Mouse (Mus musculus) embryonic facial prominence, embryonic 15.5 days (tissue): ENCODE data around the gene Apbb2. TPM values are rescaled to one million over a fixed set of nuclear protein-coding genes. Genes with fewer than 3 reads are reported as not detected.
A peak's percentile ranks its signal among the peaks of the same experiment; 100 is the strongest.
"Not testable (repeated sequence)": the region's sequence is repeated elsewhere in the genome, so short reads cannot be mapped to it uniquely, and the experiment has no call there.

Source experiments
- ATAC-seq: fragments of 200-750 bp; cut with Nextera tagmentation; 2 replicates; pipeline ENCODE4 v1.8.0; 2017; ENCODE audit warnings: low read depth, moderate TSS enrichment; ENCODE audit not compliant: insufficient number of reproducible peaks, low FRiP score, low TSS enrichment
- H3K27ac ChIP-seq: fragments of 300-500 bp; sonication (generic); replicated peaks from 2 replicates; pipeline ENCODE4 v1.5.1; 2015; ENCODE audit warnings: mild to moderate bottlenecking, inconsistent platforms
- H3K27me3 ChIP-seq: fragments of 300-500 bp; sonication (generic); 2 replicates; pipeline ENCODE4 v1.6.1; 2015; ENCODE audit warnings: inconsistent platforms
- H3K36me3 ChIP-seq: fragments of 300-500 bp; sonication (generic); 2 replicates; pipeline ENCODE4 v1.6.1; 2015; ENCODE audit warnings: mild to moderate bottlenecking, inconsistent platforms
- H3K4me1 ChIP-seq: fragments of 300-500 bp; sonication (generic); 2 replicates; pipeline ENCODE4 v1.6.1; 2015; ENCODE audit warnings: inconsistent platforms
- H3K4me2 ChIP-seq: fragments of 300-500 bp; sonication (generic); replicated peaks from 2 replicates; pipeline ENCODE4 v1.6.1; 2015; ENCODE audit warnings: mild to moderate bottlenecking, inconsistent platforms
- H3K4me3 ChIP-seq: fragments of 300-500 bp; sonication (generic); replicated peaks from 2 replicates; pipeline ENCODE4 v1.5.1; 2015; ENCODE audit warnings: mild to moderate bottlenecking, inconsistent platforms
- H3K9ac ChIP-seq: fragments of 300-500 bp; sonication (generic); 2 replicates; pipeline ENCODE4 v1.6.1; 2015; ENCODE audit warnings: inconsistent platforms
- H3K9me3 ChIP-seq: fragments of 300-500 bp; sonication (generic); replicated peaks from 2 replicates; pipeline ENCODE4 v1.6.1; 2016; ENCODE audit warnings: inconsistent platforms
- WGBS: fragments of 180-500 bp; shearing (Covaris S2); methylation state at CpG from one replicate; pipeline ENCODE4 v1.1.7; 2015; 5-methylcytosine and 5-hydroxymethylcytosine counted together
- polyA plus RNA-seq: library from polyadenylated mRNA; unstranded; fragments of >200 nt; fragmentation: Nextera tagmentation; extraction: Ambion mirVana; gene quantifications from 2 replicates; pipeline ENCODE4 v1.2.1, GENCODE M21; 2015

The Apbb2 gene
- polyA plus RNA-seq, 1 experiment from 2014 or later = 54.7 TPM

DNA sequence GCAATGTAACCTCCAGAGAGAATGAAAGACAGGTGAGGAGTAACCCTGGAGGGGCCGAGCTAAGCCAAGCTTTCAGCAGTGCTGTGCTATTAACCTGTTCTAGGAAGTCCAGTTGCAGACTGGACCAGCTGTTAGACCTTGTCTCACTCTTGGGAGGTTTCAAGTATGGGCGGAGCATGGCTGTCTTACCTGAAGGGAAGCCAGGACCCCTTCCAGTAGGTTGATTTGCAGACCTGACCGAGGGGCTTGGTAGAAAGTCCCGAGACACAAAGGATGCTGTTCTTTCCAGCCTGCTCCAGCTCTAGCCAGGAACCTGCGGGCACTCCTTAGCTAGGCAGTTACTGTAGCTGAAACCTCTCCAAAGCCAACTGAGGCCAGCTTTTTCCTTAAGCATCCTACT lies 322.5 kb downstream of the Apbb2 start:
- no peak for ATAC-seq
- no peak overlapping the region for H3K4me3 ChIP-seq
- no peak overlapping the region for H3K27ac ChIP-seq
- no peaks in the 10 kb centered on the region for H3K36me3 ChIP-seq
- no peaks in the 10 kb centered on the region for H3K27me3 ChIP-seq
- 94% methylated on average over 5 of the region's 5 CpGs for WGBS
- H3K9me3 ChIP-seq = no peaks in the 10 kb centered on the region
- H3K4me1 ChIP-seq = no peaks in the 10 kb centered on the region
- no peak overlapping the region for H3K4me2 ChIP-seq
- H3K9ac ChIP-seq = no peak overlapping the region

DNA sequence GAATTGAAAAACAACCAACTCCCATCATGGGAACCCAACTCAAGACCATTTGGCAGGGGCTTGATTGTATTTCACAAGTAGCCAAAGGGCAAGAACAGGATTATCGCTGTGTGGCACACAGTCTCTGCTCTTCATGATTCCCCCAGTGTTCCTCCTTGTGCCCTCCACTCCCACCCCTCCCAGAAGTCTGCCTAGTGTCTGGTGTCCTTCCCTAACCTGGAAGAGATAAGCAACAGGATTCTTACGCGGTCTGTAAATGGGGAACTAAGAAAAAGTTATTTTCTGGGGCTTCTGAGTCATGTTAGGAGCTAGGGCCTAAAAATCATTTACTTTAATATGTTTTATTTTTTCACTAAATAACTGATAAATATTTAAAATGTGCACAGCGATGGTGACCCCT lies 323.6 kb downstream of the Apbb2 start:
- no peaks in the 10 kb centered on the region for H3K36me3 ChIP-seq
- H3K27me3 ChIP-seq = no peaks in the 10 kb centered on the region
- no peak for ATAC-seq
- no peak overlapping the region for H3K4me2 ChIP-seq
- WGBS = 93% methylated on average over 4 of the region's 4 CpGs
- H3K4me3 ChIP-seq = no peak overlapping the region
- no peak overlapping the region for H3K27ac ChIP-seq
- no peaks in the 10 kb centered on the region for H3K9me3 ChIP-seq
- H3K4me1 ChIP-seq = no peaks in the 10 kb centered on the region
- H3K9ac ChIP-seq = no peak overlapping the region

DNA sequence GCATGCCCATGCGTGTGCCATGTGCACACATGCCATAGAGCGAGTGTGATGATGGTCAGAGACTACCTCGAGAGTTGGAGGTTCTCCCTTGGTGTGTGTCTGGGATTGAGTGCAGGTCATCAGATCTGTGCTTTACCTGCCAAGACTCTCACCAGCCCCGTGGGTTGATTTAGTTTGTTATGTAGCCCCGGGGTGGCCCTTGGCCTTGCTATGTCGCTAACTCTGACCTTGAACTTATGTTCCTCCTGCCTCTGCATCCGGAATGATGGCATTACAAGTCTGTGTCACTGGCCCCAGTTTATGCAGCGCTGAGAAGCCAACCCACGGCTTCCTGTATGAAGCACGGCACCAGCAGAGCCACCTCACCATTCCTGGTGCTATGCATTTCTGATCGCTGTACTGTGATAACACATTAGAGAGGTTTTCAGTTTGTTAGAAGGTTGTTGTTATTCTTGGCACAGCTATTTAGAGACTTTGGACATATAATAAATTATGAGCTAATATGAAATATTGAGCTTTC lies 324.4 kb downstream of the Apbb2 start:
- H3K27me3 ChIP-seq = no peaks in the 10 kb centered on the region
- H3K27ac ChIP-seq = no peak overlapping the region
- H3K9me3 ChIP-seq = no peaks in the 10 kb centered on the region
- no peaks in the 10 kb centered on the region for H3K4me1 ChIP-seq
- 84% methylated on average over 11 of the region's 11 CpGs for WGBS
- H3K36me3 ChIP-seq = no peaks in the 10 kb centered on the region
- no peak for ATAC-seq
- no peak overlapping the region for H3K4me2 ChIP-seq
- H3K9ac ChIP-seq = no peak overlapping the region
- H3K4me3 ChIP-seq = no peak overlapping the region

DNA sequence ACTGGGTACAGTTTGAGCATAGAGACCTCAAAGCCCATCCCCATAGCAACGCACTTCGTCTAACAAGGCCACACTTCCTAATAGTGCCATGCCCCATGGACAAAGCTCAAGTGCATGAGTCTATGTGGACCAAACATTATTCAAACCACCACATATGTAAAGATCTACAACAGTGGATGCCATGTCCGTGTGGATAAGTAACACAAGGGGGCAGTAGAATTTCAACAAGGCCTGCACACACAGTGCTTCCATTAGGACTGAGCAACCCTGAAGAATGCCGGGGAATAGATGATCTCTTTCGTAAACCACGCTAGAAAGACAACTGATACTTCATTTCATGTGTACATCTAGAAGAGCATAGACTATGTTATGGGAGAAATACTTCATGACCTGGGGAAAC lies 337.8 kb downstream of the Apbb2 start:
- no peak overlapping the region for H3K9ac ChIP-seq
- H3K27me3 ChIP-seq = no peaks in the 10 kb centered on the region; the same call in 1 of the 2 replicates
- no peak overlapping the region for H3K4me2 ChIP-seq
- no peak overlapping the region for H3K4me3 ChIP-seq
- H3K9me3 ChIP-seq = no peaks in the 10 kb centered on the region
- 72% methylated on average over 6 of the region's 6 CpGs for WGBS
- H3K36me3 ChIP-seq = no peaks in the 10 kb centered on the region
- no peaks in the 10 kb centered on the region for H3K4me1 ChIP-seq
- ATAC-seq = no peak
- H3K27ac ChIP-seq = no peak overlapping the region

DNA sequence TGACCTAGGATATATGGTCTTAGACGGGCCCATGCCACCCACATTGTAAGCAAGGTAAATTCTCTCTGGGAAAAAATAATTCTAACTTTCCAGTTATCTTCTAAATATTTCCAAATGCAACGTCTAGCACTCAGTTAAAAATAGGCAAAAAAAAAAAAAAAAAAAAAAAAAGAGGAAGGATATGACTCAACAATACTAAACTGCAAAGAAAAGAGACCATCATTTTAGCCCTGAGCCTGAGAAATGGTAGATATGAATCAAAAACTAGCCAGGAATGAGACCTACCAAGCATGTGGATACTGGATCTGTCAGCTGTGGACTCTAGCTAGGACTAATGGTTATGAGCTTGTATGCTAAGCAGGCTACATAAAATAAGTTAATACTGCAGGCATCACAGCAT lies 338.9 kb downstream of the Apbb2 start:
- Histone ChIP-seq H3K4me2 (no peak overlapping the region), H3K36me3 (no peaks in the 10 kb centered on the region), H3K27me3 (no peaks in the 10 kb centered on the region; the same call in 1 of the 2 replicates), H3K9ac (no peak overlapping the region), H3K4me3 (no peak overlapping the region), H3K4me1 (no peaks in the 10 kb centered on the region), H3K27ac (no peak overlapping the region), H3K9me3 (no peaks in the 10 kb centered on the region)
- no peak for ATAC-seq
- 77% methylated on average over 2 of the region's 2 CpGs for WGBS

DNA sequence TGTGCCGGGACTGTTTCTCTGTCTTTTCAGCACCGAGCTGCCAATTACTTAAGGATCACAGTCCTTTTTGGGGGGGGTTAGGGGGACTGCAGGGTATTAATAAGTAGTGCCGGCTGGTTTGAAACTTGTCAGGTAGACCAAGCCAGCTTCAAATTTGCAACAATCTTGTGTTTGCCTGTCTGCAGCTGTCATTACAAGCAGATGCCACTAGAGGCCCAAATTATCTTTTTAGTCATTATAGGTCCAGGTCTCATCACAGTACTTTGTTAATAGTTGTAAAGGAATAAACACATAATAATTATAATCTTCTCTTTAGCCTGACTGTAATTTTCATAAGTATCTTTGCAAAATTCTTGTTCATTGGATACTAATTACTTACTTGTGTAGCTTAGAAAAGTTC lies 344.2 kb downstream of the Apbb2 start:
- Histone ChIP-seq H3K4me3 (no peak overlapping the region), H3K9me3 (no peaks in the 10 kb centered on the region), H3K27me3 (no peaks in the 10 kb centered on the region; the same call in 1 of the 2 replicates), H3K36me3 (no peaks in the 10 kb centered on the region), H3K27ac (no peak overlapping the region), H3K4me1 (no peaks in the 10 kb centered on the region), H3K9ac (no peak overlapping the region), H3K4me2 (no peak overlapping the region)
- no peak for ATAC-seq
- 45% methylated on average over 3 of the region's 3 CpGs for WGBS

DNA sequence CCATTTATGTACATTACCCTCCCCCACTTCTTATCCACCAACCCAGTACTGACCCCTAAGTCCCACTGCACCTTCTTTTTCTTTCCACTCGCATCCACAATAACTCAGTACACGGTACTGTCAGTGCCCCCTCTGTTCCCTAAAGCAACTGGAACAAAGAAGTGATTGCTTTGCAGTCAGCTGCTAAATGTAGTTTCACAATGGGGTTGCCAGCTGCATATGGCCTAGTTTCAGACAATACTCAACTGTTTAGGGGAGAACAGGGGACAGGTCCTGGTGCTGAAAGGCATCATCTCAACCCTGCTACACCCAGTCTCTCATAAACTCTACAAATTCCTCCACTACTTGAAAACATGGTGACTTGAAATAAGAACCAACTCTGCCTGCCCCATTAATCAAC lies 347.4 kb downstream of the Apbb2 start:
- H3K27me3 ChIP-seq = no peaks in the 10 kb centered on the region
- 49% methylated on average over 2 of the region's 2 CpGs for WGBS

DNA sequence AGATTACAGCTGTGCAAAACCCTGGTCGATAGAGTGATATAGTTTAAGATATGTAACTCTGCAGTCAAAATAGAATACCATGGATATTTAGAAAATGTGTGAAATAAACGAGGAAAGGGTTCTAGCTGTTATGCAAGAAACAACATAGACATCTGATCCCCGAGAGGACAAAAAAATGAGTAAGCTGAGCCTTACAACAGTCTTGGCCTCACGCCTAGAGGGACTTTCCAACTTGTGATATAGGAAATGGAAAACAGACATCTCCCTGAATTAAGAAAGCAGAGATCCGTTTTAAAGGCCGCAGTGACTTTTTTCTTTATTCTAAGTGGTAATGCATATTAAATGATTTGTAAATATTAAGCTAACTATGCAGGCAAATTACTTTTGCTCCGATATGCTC lies 349.0 kb downstream of the Apbb2 start:
- Histone ChIP-seq H3K4me3 (no peak overlapping the region), H3K36me3 (no peaks in the 10 kb centered on the region), H3K27ac (no peak overlapping the region), H3K4me1 (no peaks in the 10 kb centered on the region), H3K9me3 (no peaks in the 10 kb centered on the region), H3K9ac (no peak overlapping the region), H3K27me3 (no peaks in the 10 kb centered on the region), H3K4me2 (no peak overlapping the region)
- WGBS = 29% methylated on average over 7 of the region's 7 CpGs
- ATAC-seq = no peak

More for the DNA sequence above, 347.4 kb downstream of the Apbb2 start:
- no peak for ATAC-seq
- no peak overlapping the region for H3K4me2 ChIP-seq
- H3K36me3 ChIP-seq = no peaks in the 10 kb centered on the region
- no peak overlapping the region for H3K4me3 ChIP-seq
- no peak overlapping the region for H3K9ac ChIP-seq
- no peaks in the 10 kb centered on the region for H3K9me3 ChIP-seq
- no peak overlapping the region for H3K27ac ChIP-seq
- no peaks in the 10 kb centered on the region for H3K4me1 ChIP-seq

DNA sequence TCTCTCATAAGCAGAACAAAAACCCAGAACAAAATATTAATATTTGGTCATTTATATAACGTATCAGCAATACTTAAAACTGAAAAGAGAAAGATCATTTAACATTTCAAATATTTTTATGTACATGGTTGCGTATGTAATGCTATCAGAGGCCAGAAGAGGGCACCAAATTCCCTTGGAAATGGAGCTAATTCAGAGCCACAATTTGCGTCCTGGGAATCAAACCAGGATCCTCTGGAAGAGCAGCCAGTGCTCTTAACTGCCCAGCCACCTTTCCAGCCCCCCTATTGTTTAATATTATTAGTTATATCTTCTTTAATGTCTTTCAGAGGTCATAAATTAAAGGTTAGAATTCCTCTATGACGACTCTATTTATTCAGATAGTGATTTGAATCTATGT lies 355.2 kb downstream of the Apbb2 start:
- no peak for ATAC-seq
- Histone ChIP-seq H3K36me3 (no peaks in the 10 kb centered on the region), H3K9ac (no peak overlapping the region), H3K9me3 (no peaks in the 10 kb centered on the region), H3K4me3 (no peak overlapping the region), H3K27ac (no peak overlapping the region), H3K4me2 (no peak overlapping the region), H3K27me3 (no peaks in the 10 kb centered on the region), H3K4me1 (peaks cover 6% of the 10 kb centered on the region)
- WGBS = 33% methylated on average over 4 of the region's 4 CpGs

DNA sequence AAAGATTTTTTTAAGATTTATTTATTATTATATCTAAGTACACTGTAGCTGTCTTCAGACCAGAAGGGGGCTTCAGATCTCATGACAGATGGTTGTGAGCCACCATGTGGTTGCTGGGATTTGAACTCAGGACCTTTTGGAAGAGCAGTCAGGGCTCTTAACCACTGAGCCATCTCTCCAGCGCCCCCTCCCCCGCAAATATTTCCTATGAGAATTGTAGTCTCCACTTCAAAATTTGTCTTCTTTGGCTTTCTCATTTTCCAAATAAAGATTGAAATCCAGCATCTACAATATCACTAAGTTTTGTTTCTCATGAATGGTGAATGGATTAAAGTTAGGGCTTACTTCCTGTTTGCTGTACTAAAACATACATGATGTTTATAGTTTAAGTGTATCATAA lies 356.1 kb downstream of the Apbb2 start:
- H3K4me1 ChIP-seq = peaks cover 6% of the 10 kb centered on the region
- H3K27ac ChIP-seq = no peak overlapping the region
- no peak overlapping the region for H3K9ac ChIP-seq
- H3K36me3 ChIP-seq = no peaks in the 10 kb centered on the region
- H3K4me2 ChIP-seq = no peak overlapping the region
- no peak for ATAC-seq
- no peak overlapping the region for H3K4me3 ChIP-seq
- WGBS = 85% methylated on average over 2 of the region's 2 CpGs
- no peaks in the 10 kb centered on the region for H3K9me3 ChIP-seq
- no peaks in the 10 kb centered on the region for H3K27me3 ChIP-seq

DNA sequence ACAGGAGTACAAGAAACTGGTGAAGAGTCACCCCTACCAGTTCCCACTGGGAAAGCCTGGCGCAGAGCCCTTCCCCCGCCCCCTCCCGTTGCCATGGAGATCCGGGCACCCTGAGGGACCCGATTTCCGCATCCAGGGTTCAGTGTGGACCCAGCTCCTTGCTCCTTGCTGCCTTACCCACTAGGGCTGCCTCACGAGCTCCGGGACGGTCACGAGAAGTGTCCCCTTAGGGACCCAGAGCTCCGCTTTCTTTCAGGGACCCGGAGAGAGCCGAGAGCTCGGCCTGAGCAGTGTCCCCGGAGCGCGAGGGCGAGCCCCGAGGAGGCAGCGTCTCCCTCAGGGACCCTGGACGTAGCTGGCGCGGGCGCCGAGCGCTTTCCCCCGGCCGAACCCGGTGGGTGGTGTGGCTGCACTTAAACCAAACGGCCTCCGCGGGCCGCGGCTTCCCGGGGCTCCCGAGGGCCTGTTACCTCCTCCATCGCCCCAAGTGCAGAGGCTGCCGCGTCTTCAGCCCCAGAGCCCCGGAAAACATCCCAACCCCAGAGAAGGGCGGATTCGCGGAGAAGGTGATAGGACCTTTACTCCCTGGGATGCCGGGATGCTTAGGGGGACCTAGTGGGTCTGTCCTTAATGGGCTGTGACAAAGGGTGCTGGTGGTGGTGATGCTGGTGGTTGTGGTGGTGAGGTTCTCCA lies 358.7 kb downstream of the Apbb2 start, which contains the start of gene Nsun7:
Gene Nsun7, plus strand, starts transcription at position 142 of the 693 bp plus-strand sequence.
- Histone ChIP-seq H3K27ac (no peak within 1 kb of the TSS), H3K36me3 (no peaks in the 10 kb centered on the region), H3K27me3 (no peaks in the 10 kb centered on the region)

DNA sequence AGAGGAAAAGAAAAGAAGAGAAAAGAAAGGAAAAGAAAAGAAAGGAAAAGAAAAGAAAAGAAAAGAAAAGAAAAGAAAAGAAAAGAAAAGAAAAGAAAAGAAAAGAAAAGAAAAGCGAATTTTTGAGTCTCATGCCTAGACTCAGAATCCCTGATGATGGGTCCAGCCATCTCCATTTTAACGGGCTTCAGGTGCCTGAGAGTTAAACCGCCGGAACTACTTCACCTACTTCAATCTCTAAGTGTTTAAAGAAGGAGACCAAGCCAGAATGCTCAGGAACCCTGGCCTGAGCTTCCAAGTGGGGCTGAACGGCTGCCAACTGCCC lies 359.2 kb downstream of the Apbb2 start:
- not testable (repeated sequence) for H3K36me3 ChIP-seq, H3K27me3 ChIP-seq, H3K4me1 ChIP-seq, H3K9me3 ChIP-seq, ATAC-seq, H3K27ac ChIP-seq
- 5% methylated on average over 5 of the region's 5 CpGs for WGBS
- peak overlapping the region; percentile 95 for H3K4me2 ChIP-seq
- peak overlapping the region; percentile 58 for H3K4me3 ChIP-seq
- peak overlapping the region; percentile 41 for H3K9ac ChIP-seq

More for the DNA sequence above, 358.7 kb downstream of the Apbb2 start, which contains the start of gene Nsun7:
- Histone ChIP-seq H3K9me3 (no peaks in the 10 kb centered on the region), H3K4me1 (peaks cover 6% of the 10 kb centered on the region), H3K4me2 (peak within 1 kb of the TSS; percentile 95), H3K4me3 (peak within 1 kb of the TSS; percentile 58), H3K9ac (peak within 1 kb of the TSS; percentile 41)
- WGBS = 1% methylated on average over 44 of the region's 44 CpGs
- ATAC-seq = peak; percentile 63
